Mouse (Mus musculus) heart, postnatal 0 days (tissue): Measurements from ENCODE around the gene Mtfmt.

Source experiments
- CTCF ChIP-seq: IDR thresholded peaks from 2 replicates; pipeline ENCODE4 v1.5.1; 2016; ENCODE audit warnings: antibody characterized with exemption, control low read depth, low read depth
- EP300 ChIP-seq: IDR thresholded peaks from 2 replicates; pipeline ENCODE4 v1.6.1; 2016; ENCODE audit warnings: antibody characterized with exemption, low read depth

DNA sequence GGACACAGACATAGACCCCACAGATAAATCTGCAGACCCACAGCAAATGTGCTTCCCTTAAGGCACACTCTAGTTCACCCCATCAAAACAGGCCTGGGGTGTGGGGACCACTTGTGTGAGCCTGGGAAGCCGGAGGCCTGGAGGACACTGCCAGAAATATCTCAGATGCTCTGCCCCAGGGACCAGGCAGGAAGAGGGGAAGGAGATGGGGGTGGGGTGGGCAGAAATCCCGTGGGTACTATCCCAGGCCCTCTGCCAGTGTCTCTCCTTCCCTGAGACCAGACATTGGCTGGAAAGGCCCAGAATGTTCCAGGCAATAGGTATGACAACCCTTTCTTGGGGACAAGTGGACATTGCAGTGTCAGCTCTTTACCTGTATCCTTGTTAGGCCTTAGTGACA lies 42.0 kb upstream of the Mtfmt start:
- TF ChIP-seq EP300 (no peak), CTCF (no peak)
